ENCODE assay signal across 26 mouse cellular contexts in genomic region chr1:76200906-76201305, GRCm38 (mm10).
"Had no signal": no experiment of that assay in that cellular context is flagged by ENCODE, and none has a peak within 500 bp of the region (broad histone marks: within the 10 kb centered on the region; RNA-seq: fewer than 3 reads in every experiment).

No protein-coding gene starts in this region.

- DNase-seq: gastrocnemius, postnatal 14 days; gastrocnemius, postnatal 36 days; heart, adult 2 months; heart, postnatal 14 days; heart, postnatal 36 days; kidney, adult 11 months; kidney, adult 2 months; kidney, adult 9 months; kidney, postnatal 25 days; kidney, postnatal 4 days; liver; liver, embryonic 13.5 days had no signal

- H3K9me3 ChIP-seq: heart, embryonic 13.5 days; heart, embryonic 15.5 days; hindbrain, embryonic 13.5 days; hindbrain, embryonic 15.5 days; kidney, embryonic 15.5 days; limb, embryonic 13.5 days; liver, embryonic 13.5 days; liver, embryonic 15.5 days had no signal

- H3K4me2 ChIP-seq: heart, embryonic 11.5 days; heart, embryonic 13.5 days; heart, embryonic 15.5 days; hindbrain, embryonic 13.5 days; hindbrain, embryonic 15.5 days; kidney, embryonic 15.5 days; limb, embryonic 13.5 days; liver, embryonic 11.5 days; liver, embryonic 13.5 days; liver, embryonic 15.5 days had no signal

- H3K27ac ChIP-seq: heart, adult 2 months; heart, embryonic 13.5 days; heart, embryonic 15.5 days; hindbrain, embryonic 13.5 days; hindbrain, embryonic 15.5 days; hindbrain, postnatal 0 days; kidney, embryonic 15.5 days; kidney, postnatal 0 days; layer of hippocampus, adult 2 months; left cerebral cortex, adult 2 months; limb, embryonic 13.5 days; liver, embryonic 13.5 days; liver, embryonic 15.5 days had no signal

- H3K9ac ChIP-seq: heart, embryonic 13.5 days; heart, embryonic 15.5 days; hindbrain, embryonic 13.5 days; hindbrain, embryonic 15.5 days; kidney, embryonic 15.5 days; limb, embryonic 13.5 days; liver, embryonic 13.5 days; liver, embryonic 15.5 days had no signal

- ATAC-seq: hindbrain, postnatal 0 days; intestine, embryonic 16.5 days had no signal

- H3K36me3 ChIP-seq: heart, embryonic 13.5 days; heart, embryonic 15.5 days; hindbrain, embryonic 13.5 days; hindbrain, embryonic 15.5 days; kidney, embryonic 15.5 days; limb, embryonic 13.5 days; liver, embryonic 13.5 days; liver, embryonic 15.5 days had no signal

- H3K27me3 ChIP-seq: heart, embryonic 13.5 days; heart, embryonic 15.5 days; hindbrain, embryonic 13.5 days; hindbrain, embryonic 15.5 days; kidney, embryonic 15.5 days; limb, embryonic 13.5 days; liver, embryonic 13.5 days; liver, embryonic 15.5 days had no signal

- H3K4me3 ChIP-seq: heart, adult 2 months; heart, embryonic 13.5 days; heart, embryonic 15.5 days; hindbrain, embryonic 13.5 days; hindbrain, embryonic 15.5 days; kidney, embryonic 15.5 days; layer of hippocampus, adult 2 months; left cerebral cortex, adult 2 months; limb, embryonic 13.5 days; liver, embryonic 13.5 days; liver, embryonic 15.5 days had no signal

- H3K4me1 ChIP-seq: heart, embryonic 13.5 days; heart, embryonic 15.5 days; hindbrain, embryonic 13.5 days; hindbrain, embryonic 15.5 days; kidney, embryonic 15.5 days; liver, embryonic 13.5 days; liver, embryonic 15.5 days had no signal
